Mouse (Mus musculus) embryonic facial prominence, embryonic 12.5 days (tissue): ENCODE data around the gene St7. TPM values are rescaled to one million over a fixed set of nuclear protein-coding genes. Genes with fewer than 3 reads are reported as not detected.

ENCODE experiments used
- ATAC-seq: fragments of 200-750 bp; cut with Nextera tagmentation; 2 replicates; pipeline ENCODE4 v1.8.0; 2017; ENCODE audit not compliant: insufficient number of reproducible peaks, insufficient read depth, low FRiP score, low TSS enrichment
- H3K27ac ChIP-seq: fragments of 300-500 bp; sonication (generic); 2 replicates; pipeline ENCODE4 v1.5.1; 2016; ENCODE audit warnings: mild to moderate bottlenecking
- H3K27me3 ChIP-seq: fragments of 300-500 bp; sonication (generic); 2 replicates; pipeline ENCODE4 v1.6.1; 2016; ENCODE audit warnings: mild to moderate bottlenecking, moderate library complexity
- H3K36me3 ChIP-seq: fragments of 300-500 bp; sonication (generic); 2 replicates; pipeline ENCODE4 v1.6.1; 2016; ENCODE audit warnings: mild to moderate bottlenecking
- H3K4me1 ChIP-seq: fragments of 300-500 bp; sonication (generic); 2 replicates; pipeline ENCODE4 v1.6.1; 2016
- H3K4me2 ChIP-seq: fragments of 300-500 bp; sonication (generic); replicated peaks from 2 replicates; pipeline ENCODE4 v1.6.1; 2016; ENCODE audit warnings: mild to moderate bottlenecking, moderate library complexity
- H3K4me3 ChIP-seq: fragments of 300-500 bp; sonication (generic); 2 replicates; pipeline ENCODE4 v1.5.1; 2016; ENCODE audit warnings: mild to moderate bottlenecking
- H3K9ac ChIP-seq: fragments of 300-500 bp; sonication (generic); 2 replicates; pipeline ENCODE4 v1.6.1; 2016; ENCODE audit warnings: mild to moderate bottlenecking, moderate library complexity
- H3K9me3 ChIP-seq: fragments of 300-500 bp; sonication (generic); 2 replicates; pipeline ENCODE4 v1.6.1; 2016; ENCODE audit warnings: mild to moderate bottlenecking, moderate library complexity
- WGBS: fragments of 180-500 bp; shearing (Covaris S2); methylation state at CpG from one replicate; pipeline ENCODE4 v1.1.7; 2016; 5-methylcytosine and 5-hydroxymethylcytosine counted together
- polyA plus RNA-seq: library from polyadenylated mRNA; unstranded; fragments of >200 nt; fragmentation: Nextera tagmentation; extraction: Ambion mirVana; gene quantifications from 2 replicates; pipeline ENCODE4 v1.2.1, GENCODE M21; 2016

The St7 gene
- polyA plus RNA-seq, 1 experiment from 2014 or later, result 31.3 TPM

DNA sequence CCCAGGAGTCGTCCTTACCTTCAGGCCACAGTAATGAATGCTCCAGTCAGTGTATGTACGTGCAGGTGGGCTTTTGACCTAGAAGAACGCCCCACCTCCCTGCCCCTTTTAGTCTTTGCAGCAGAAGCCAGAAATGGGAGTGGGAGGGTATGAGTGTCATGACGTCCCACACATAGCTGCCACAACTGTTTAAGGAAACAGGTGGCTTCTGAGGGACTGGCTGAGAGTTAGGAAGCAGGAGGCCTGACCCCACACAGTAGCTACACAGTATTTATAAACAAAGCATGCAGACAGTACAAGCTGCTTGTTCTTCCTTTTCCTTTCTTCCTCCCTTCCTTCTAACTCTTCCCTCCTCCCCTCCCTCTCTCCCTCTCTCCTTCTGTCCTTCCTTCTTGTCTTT lies 135.6 kb downstream of the St7 start:
- Histone ChIP-seq H3K4me1 (no peaks in the 10 kb centered on the region), H3K4me3 (no peak overlapping the region), H3K9me3 (0 out of 2 replicates have a peak, but pooled peaks cover 2% of the 10 kb centered on the region), H3K27ac (no peak overlapping the region), H3K36me3 (no peaks in the 10 kb centered on the region; the same call in 1 of the 2 replicates), H3K27me3 (no peaks in the 10 kb centered on the region), H3K9ac (no peak overlapping the region), H3K4me2 (no peak overlapping the region)
- ATAC-seq, result no peak
- 76% methylated on average over 4 of the region's 4 CpGs for whole genome bisulfite sequencing

DNA sequence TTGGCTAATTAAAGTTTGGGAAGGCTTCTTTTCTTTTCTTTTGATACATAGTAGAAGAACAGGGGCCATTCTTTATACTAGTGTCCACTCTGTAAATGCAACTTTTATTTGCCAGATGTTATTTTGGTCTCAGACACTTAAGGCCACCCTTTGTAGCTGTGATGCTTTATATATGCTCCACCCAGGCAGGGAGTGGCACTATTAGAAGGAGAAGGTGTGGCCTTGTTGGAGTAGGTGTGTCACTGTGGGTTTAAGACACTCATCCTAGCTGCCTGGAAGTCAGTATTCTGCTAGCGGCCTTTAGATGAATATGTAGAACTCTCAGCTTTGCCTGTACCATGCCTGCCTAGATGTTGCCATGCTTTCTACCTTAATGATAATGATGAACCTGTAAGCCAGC lies 137.2 kb downstream of the St7 start:
- H3K4me2 ChIP-seq, result no peak overlapping the region
- H3K9me3 ChIP-seq, result 0 out of 2 replicates have a peak, but pooled peaks cover 2% of the 10 kb centered on the region
- H3K27ac ChIP-seq, result no peak overlapping the region
- H3K36me3 ChIP-seq, result no peaks in the 10 kb centered on the region; the same call in 1 of the 2 replicates
- H3K4me1 ChIP-seq, result no peaks in the 10 kb centered on the region
- no peak for ATAC-seq
- H3K9ac ChIP-seq, result no peak overlapping the region
- no peaks in the 10 kb centered on the region for H3K27me3 ChIP-seq
- H3K4me3 ChIP-seq, result no peak overlapping the region
- 100% methylated on average over 1 of the region's 1 CpGs for WGBS

DNA sequence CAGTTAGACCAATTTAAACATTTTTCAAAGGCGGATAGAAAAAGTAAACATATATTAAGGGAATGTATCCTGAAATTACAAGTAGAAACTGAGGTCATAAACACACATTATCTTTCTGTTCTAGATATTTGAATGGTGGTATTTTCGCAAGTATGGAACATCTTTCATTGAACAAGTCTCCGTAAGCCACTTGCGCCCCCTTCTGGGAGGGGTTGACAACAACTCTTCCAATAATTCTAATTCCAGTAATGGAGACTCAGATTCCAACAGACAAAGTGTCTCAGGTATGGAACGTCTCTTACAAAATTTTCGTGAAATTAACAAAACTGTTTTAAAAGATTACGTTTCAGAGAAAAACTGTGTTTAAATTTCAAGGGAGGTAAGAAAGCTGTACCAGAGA lies 141.8 kb downstream of the St7 start:
- 36% methylated on average over 7 of the region's 7 CpGs for WGBS
- H3K27ac ChIP-seq, result no peak overlapping the region
- H3K4me3 ChIP-seq, result no peak overlapping the region
- H3K27me3 ChIP-seq, result no peaks in the 10 kb centered on the region
- H3K4me2 ChIP-seq, result no peak overlapping the region
- no peak overlapping the region for H3K9ac ChIP-seq
- no peak for ATAC-seq
- H3K9me3 ChIP-seq, result 0 out of 2 replicates have a peak, but pooled peaks cover 2% of the 10 kb centered on the region
- no peaks in the 10 kb centered on the region; the same call in 1 of the 2 replicates for H3K36me3 ChIP-seq
- H3K4me1 ChIP-seq, result no peaks in the 10 kb centered on the region

DNA sequence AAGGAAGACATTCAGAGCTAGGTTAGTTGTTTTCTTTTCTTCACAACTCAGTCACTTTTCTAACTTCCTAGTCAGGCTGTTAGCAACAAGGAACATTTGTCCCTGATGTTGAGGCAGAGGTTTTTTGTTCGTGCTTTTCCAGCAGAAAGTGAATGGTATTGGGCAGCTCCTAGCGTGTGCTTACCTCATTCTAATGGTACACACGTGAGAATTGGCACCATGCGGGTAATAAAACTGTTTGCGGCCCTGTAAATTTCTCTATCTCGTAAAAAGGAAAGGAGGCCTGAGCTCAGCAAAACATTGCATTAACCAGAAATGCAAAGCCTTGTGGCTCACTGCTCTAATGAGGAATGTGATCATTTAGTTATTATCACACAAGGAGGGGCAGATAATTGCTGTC lies 143.0 kb downstream of the St7 start:
- Histone ChIP-seq H3K4me1 (no peaks in the 10 kb centered on the region), H3K4me2 (no peak overlapping the region), H3K36me3 (0 out of 2 replicates have a peak, but pooled peaks cover 4% of the 10 kb centered on the region), H3K9ac (no peak overlapping the region), H3K9me3 (no peaks in the 10 kb centered on the region), H3K27me3 (no peaks in the 10 kb centered on the region), H3K27ac (no peak overlapping the region), H3K4me3 (no peak overlapping the region)
- ATAC-seq, result no peak
- WGBS, result 81% methylated on average over 6 of the region's 6 CpGs

DNA sequence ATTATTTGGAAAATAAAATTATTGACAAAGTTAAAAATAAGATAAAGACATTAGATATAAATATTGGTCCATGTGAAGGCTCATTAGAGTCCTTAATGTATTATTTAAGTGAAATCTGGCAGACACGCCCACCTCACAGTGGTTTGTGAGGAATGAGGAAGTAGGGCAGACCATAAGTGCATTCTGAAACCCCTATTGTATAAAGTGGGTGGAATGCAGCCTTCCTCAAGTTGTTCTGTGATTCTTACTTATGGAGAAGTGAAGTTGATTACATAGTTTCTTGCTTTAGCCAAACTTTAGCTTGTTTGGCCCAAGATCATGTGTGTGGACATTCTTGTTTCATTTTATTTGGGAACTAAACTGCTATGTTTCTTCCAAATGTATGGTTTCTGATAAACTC lies 144.9 kb downstream of the St7 start:
- WGBS, result 78% methylated on average over 1 of the region's 1 CpGs
- Histone ChIP-seq H3K4me2 (no peak overlapping the region), H3K27ac (no peak overlapping the region), H3K9ac (no peak overlapping the region), H3K4me3 (no peak overlapping the region), H3K36me3 (0 out of 2 replicates have a peak, but pooled peaks cover 4% of the 10 kb centered on the region), H3K9me3 (no peaks in the 10 kb centered on the region), H3K4me1 (no peaks in the 10 kb centered on the region), H3K27me3 (no peaks in the 10 kb centered on the region)
- ATAC-seq, result no peak

DNA sequence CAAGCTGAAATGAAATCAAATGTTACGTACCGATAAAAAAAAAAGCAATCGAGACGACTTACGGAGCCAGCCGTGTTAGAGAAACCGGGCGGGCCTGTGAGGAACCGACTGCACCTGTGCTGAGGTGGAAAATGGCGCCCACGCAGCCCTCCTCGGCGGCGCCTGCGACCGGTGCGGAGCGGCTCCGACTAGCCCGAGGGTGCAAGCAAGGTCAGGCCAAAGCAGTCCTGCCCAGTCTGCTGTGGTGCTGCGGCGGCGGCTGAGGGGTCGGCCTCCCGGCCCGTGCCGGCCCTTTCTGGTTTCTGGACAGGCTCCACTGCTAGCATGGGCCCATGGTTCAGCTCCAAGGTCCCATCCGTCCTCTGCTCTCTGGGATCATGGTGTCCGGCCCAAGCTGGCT lies 147.7 kb downstream of the St7 start:
- Histone ChIP-seq H3K27ac (no peak overlapping the region), H3K4me1 (no peaks in the 10 kb centered on the region), H3K27me3 (no peaks in the 10 kb centered on the region), H3K36me3 (0 out of 2 replicates have a peak, but pooled peaks cover 4% of the 10 kb centered on the region), H3K9me3 (no peaks in the 10 kb centered on the region), H3K4me2 (no peak overlapping the region), H3K9ac (no peak overlapping the region), H3K4me3 (no peak overlapping the region)
- 75% methylated on average over 29 of the region's 29 CpGs for WGBS
- ATAC-seq, result no peak

DNA sequence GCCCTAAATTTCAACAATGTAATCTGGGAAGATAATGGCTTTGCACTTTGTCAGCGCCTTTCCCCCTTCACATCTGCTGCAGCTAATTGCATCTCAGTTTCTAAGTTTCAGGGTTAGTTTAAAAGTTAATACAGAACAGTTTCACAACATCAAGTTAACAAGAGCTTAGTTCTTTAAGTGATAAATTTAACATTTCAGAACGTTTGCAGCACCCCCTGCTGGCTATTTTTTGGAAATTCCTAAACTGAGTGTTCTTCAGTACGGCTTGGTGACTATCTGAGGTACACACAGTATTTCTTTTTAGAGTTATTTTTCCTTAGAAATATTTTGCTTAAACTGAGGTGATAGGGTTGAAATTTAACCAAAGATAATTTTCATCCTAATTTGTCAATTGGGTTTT lies 150.0 kb downstream of the St7 start:
- Histone ChIP-seq H3K27ac (no peak overlapping the region), H3K4me3 (no peak overlapping the region), H3K27me3 (no peaks in the 10 kb centered on the region), H3K9ac (no peak overlapping the region), H3K4me1 (no peaks in the 10 kb centered on the region), H3K4me2 (no peak overlapping the region), H3K36me3 (0 out of 2 replicates have a peak, but pooled peaks cover 4% of the 10 kb centered on the region), H3K9me3 (no peaks in the 10 kb centered on the region)
- no peak for ATAC-seq
- 40% methylated on average over 3 of the region's 3 CpGs for WGBS

DNA sequence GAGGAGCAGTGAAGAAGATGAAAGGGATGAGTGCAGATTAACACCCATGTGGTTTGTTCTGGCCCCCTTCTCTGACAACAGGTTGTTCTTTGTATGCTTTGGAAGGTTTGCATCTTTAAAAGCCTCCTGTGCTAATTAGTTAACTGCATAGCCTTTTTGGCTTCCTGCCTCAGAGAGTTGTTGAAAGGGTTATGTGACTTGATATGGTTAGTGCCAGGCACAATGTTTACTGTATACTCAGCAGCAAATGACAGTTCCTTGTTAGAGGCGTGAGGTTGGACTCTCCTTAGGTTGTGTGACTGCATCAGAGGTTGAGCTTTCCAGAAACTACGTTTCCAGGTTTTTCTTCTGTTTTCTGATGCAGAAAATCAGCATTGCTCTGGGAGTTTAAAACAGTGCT lies 158.6 kb downstream of the St7 start:
- H3K9me3 ChIP-seq, result no peaks in the 10 kb centered on the region
- 68% methylated on average over 2 of the region's 2 CpGs for WGBS
- H3K4me3 ChIP-seq, result no peak overlapping the region
- no peak overlapping the region for H3K4me2 ChIP-seq
- no peak overlapping the region for H3K27ac ChIP-seq
- no peak for ATAC-seq
- H3K9ac ChIP-seq, result no peak overlapping the region
- no peaks in the 10 kb centered on the region for H3K4me1 ChIP-seq
- H3K36me3 ChIP-seq, result no peaks in the 10 kb centered on the region
- no peaks in the 10 kb centered on the region for H3K27me3 ChIP-seq

DNA sequence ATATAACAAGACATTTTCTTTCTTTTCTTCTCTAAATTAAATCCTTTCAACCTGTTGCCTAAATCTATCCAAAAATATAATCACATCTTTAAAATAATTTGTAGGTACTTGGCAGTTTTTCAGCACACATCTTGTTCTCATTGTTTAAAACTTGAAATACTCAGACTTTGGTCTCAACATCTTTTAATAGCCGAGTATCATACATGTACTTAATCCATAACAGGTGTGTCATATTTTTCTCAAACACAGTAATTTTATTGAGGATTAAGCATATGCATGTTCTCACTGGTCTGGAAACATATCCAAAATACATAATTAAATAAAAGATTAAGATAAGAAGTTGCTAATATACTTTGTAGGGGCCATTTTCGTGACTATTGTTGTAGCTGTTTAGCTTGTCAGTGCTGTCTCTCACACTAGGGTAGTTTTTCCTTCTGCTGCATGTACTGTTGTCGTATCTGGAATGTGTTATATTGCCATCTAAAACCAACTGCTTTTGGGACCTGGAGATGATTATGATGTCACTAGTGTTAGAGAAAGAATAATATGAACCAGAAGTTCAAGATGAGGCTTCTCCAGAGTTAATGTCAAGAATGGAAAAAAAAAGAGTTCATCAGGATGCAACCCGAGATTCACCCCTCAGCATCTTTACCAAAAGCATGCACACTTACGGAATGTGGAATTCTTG lies 161.0 kb downstream of the St7 start:
- no peak overlapping the region for H3K27ac ChIP-seq
- no peak overlapping the region for H3K9ac ChIP-seq
- H3K4me2 ChIP-seq, result no peak overlapping the region
- H3K36me3 ChIP-seq, result no peaks in the 10 kb centered on the region
- 41% methylated on average over 5 of the region's 5 CpGs for WGBS
- H3K9me3 ChIP-seq, result no peaks in the 10 kb centered on the region
- H3K27me3 ChIP-seq, result no peaks in the 10 kb centered on the region
- ATAC-seq, result no peak
- no peaks in the 10 kb centered on the region for H3K4me1 ChIP-seq
- H3K4me3 ChIP-seq, result no peak overlapping the region

DNA sequence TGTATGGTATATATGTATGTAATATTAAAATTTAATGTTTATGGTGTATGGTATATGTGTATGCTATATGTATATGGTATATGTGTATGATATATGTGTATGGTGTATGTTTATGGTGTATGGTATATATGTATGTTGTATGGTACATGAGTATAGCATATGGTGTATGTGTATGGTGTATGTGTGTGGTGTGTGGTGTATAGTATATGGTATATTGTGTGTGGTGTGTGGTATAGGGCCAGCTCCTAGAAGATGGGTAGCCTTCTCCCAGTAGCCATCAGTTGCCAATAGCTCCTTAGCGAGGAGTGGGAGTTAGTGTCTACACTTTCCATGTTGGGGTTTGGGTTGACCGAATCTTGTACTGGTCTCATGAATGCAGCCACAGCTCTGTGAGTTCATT lies 162.9 kb downstream of the St7 start:
- H3K4me3 ChIP-seq, result no peak overlapping the region
- H3K27ac ChIP-seq, result no peak overlapping the region
- no peaks in the 10 kb centered on the region for H3K4me1 ChIP-seq
- no peak for ATAC-seq
- H3K36me3 ChIP-seq, result no peaks in the 10 kb centered on the region
- WGBS, result 95% methylated on average over 2 of the region's 2 CpGs
- no peaks in the 10 kb centered on the region for H3K27me3 ChIP-seq
- H3K9me3 ChIP-seq, result no peaks in the 10 kb centered on the region
- H3K9ac ChIP-seq, result no peak overlapping the region
- no peak overlapping the region for H3K4me2 ChIP-seq

DNA sequence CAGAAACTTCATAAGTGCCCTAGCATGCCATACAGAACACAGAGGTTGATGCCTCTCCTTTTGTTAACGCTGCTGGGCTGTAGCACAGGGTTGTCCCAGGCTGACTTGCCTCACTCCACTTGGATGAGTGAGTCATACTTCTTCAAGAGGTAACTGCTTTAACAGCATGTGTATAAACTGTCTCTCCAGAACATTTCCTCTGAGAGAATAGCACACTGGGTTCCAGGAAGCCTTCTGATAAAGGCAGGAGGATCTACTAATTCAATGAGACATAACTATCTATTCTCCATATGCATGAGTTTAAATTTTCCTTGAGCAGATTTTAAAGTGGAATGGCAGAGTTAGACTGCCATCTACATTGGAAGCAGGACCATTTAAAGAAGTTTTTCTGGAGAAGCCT lies 166.8 kb downstream of the St7 start:
- Histone ChIP-seq H3K36me3 (no peaks in the 10 kb centered on the region), H3K4me3 (no peak overlapping the region)
- WGBS, result 84% methylated on average over 1 of the region's 1 CpGs

DNA sequence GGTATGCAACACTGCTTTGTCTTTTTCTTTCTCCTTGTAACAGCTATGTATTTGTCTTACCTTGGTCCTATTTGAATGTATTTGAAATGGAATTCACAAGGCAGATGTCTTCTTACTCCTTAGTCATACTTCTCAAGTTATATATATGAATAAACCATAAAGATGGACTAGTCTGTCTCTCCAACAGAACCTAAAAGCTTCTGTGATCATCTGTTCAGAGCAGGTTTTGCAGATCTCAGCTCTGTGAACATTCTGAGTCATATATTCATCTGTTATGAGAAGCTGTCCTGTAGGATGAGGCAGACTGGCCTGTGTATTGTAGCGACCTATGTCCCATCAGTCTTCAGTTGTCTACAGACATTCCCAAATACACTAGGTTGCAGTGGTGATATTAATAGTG lies 167.7 kb downstream of the St7 start:
- ATAC-seq, result no peak
- H3K4me1 ChIP-seq, result no peaks in the 10 kb centered on the region
- H3K4me2 ChIP-seq, result no peak overlapping the region
- no peak overlapping the region for H3K9ac ChIP-seq
- H3K27ac ChIP-seq, result no peak overlapping the region
- no peaks in the 10 kb centered on the region for H3K36me3 ChIP-seq
- H3K9me3 ChIP-seq, result no peaks in the 10 kb centered on the region
- 96% methylated on average over 1 of the region's 1 CpGs for WGBS
- H3K4me3 ChIP-seq, result no peak overlapping the region
- H3K27me3 ChIP-seq, result no peaks in the 10 kb centered on the region

More for the DNA sequence above, 166.8 kb downstream of the St7 start:
- H3K4me1 ChIP-seq, result no peaks in the 10 kb centered on the region
- H3K9ac ChIP-seq, result no peak overlapping the region
- no peaks in the 10 kb centered on the region for H3K27me3 ChIP-seq
- no peak overlapping the region for H3K27ac ChIP-seq
- no peak overlapping the region for H3K4me2 ChIP-seq
- H3K9me3 ChIP-seq, result no peaks in the 10 kb centered on the region
- ATAC-seq, result no peak
